Mouse (Mus musculus): Measurements from ENCODE around the gene Cmtm3.

- TF ChIP-seq CTCF (IDR thresholded peaks at IDR 0.05; ENCODE audit: low read depth) (no peak), EP300 (IDR thresholded peaks at IDR 0.05; ENCODE audit: low read depth) (no peak)
These were observed 5.0 kb upstream of the Cmtm3 start for GRCm38 (mm10) chr8:104334196-104334595.

Data from liver, postnatal 0 days (tissue).